Mouse (Mus musculus): ENCODE results near the gene Card6.

Card6 gene

GRCm38 (mm10) chr15:5107686-5108654 lies at the start of gene Card6:
Gene Card6 (minus strand): TSS chr15:5108539.
- DNase-seq (ENCODE audit: low read depth, low spot score), result no peak

GRCm38 (mm10) chr15:5157386-5157785 lies 49.0 kb upstream of the Card6 start:
- DNase-seq (ENCODE audit: low read depth, low spot score), result no peak

DNA sequence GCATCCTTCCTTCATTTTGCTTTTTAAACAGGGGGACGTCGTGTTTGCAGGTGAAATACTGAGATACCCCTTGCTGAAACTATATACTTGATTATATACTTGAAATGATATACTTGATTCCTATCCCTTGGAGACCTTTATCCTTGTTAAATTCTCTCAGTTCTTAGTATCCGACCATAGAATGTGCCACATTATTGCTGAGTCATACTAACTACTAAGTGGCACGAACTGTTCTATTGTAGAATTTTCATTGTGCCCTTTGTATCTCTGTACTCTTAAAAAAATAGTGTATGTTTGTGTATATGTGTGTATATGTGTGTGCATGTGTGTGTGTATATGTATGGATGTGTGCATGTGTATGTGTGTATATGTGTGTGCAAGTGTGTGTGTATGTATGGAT lies 48.0 kb upstream of the Card6 start:
- no peak for DNase-seq (ENCODE audit: low read depth, low spot score)

DNA sequence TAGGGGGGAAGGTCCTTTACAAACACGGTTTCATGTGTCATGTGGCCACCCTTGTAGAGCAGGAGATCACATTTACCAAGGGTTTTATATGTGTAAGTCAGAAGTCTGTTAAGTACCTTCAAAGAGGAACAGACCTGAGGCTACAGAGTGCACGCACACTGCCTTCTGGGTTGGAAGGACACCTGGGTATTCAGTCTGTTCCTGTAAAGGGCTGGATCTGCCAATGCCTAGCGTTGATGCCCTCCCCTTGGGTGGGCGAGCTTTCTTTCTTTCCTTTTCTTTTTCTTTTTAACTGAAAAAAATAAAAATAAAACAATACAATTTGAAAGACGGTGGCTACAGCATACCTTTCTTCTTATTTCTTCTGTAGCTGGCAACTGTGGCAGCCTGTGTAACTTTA lies 46.8 kb upstream of the Card6 start:
- no peak for DNase-seq (ENCODE audit: low read depth, low spot score)

DNA sequence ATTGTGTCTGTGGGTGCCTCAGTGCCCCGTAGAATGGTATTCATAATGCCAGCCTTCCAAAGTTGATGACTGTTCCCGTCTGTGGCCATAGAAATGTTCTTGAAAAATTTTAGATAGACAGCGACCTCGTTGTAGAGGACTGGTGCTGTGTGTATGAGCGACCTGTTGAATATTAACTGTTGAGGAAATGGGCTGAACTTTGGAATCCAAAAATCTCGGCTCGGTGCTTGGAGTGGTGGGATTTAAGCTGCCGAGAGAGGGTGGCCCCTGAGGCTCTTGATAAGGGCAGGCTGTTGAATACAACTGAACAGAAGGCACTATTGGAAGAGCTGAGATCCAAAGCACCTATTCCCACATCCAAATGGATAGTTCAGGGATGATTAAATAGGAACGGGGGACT lies 46.3 kb upstream of the Card6 start:
- DNase-seq (ENCODE audit: low read depth, low spot score), result no peak

- no peak for DNase-seq (ENCODE audit: low read depth, low spot score)
These were observed 43.8 kb upstream of the Card6 start for GRCm38 (mm10) chr15:5152171-5152570.

GRCm38 (mm10) chr15:5149187-5149586 lies 40.8 kb upstream of the Card6 start:
- no peak for DNase-seq (ENCODE audit: low read depth, low spot score)

GRCm38 (mm10) chr15:5145196-5145945 lies 37.0 kb upstream of the Card6 start:
- no peak for DNase-seq (ENCODE audit: low read depth, low spot score)

DNA sequence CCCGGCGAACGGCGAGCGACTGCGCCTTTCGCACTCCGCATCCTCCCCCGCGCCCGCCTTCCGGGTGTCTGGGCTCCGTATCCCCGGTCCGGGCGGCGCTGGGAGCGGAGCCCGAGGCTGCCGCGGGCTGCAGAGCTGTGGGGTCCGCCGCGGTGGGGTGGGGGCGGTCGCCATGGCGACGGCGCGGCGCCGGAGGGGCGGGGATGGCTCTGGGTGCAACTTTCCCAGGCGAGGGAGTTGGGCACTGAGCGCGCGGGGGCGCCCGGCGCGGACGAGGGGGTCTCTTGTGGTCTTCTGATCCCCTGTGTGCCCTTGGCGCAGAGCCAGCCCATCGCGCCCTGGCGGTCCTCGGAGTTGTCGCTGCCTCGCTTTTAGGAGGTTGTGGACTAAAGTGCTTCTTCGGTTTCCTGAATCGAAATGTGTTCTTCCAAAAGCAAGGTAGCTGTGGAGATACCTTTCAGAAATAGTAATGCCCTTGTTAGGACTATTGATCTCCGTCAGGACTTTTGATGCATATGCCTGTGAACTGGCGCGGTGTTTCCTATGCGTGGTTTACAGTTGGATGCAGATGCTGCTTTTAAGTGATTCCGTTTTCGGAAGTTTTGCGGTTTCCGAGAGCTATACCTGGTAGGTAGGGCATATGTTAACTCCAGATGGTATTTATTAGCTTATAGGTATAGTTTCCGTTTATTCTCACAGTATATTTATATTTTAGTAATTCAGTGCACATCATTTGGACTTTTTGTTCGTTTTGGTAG lies 35.9 kb upstream of the Card6 start:
- peak; percentile 28 for DNase-seq (ENCODE audit: low read depth, low spot score)

GRCm38 (mm10) chr15:5143361-5144020 lies 35.2 kb upstream of the Card6 start, which contains the start of gene Prkaa1:
Gene Prkaa1 (plus strand): TSS chr15:5143861.
- DNase-seq (ENCODE audit: low read depth, low spot score), result peak; percentile 61

GRCm38 (mm10) chr15:5142714-5143113 lies 34.4 kb upstream of the Card6 start:
- DNase-seq (ENCODE audit: low read depth, low spot score), result no peak

DNA sequence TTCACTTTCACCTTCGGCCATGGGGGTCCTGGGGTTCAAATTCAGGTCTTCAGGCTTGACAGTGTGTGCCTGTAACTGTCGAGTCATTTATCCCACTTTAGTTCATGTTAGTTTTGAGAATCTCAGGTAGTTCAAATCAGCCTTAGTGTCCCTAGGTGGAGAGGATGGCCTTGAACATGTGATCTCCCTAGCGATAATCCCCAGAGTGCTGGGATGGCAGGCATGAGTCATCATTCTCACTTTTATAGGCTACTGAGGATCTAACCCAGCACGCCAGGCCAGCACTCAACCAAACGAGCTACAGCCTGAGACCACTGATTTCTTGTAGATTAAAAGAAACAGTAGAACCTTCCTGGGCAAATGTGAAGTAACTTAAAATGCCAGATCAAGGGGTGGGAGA lies 33.7 kb upstream of the Card6 start:
- peak; percentile 48 for DNase-seq (ENCODE audit: low read depth, low spot score)

GRCm38 (mm10) chr15:5140357-5140756 lies 32.0 kb upstream of the Card6 start:
- DNase-seq (ENCODE audit: low read depth, low spot score), result no peak

DNA sequence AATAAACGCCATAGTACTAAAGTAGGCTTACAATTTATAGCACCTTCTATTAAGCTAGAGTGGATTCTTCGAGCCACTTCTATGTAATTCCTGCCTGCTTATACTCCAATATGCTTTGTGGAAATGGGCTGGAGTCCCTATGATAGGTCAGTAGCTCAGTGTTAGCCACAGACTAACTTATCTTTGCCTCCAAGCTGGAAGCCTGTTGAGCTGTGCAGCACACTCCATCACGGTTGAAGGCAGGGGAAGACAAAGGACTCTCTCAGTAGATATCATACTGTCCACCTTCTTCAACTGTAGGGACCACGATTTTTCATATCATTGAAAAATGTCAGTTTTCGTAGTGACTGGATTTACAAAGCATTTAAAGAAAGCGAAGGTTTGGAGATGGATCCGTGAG lies 31.5 kb upstream of the Card6 start:
- peak; percentile 54 for DNase-seq (ENCODE audit: low read depth, low spot score)

DNA sequence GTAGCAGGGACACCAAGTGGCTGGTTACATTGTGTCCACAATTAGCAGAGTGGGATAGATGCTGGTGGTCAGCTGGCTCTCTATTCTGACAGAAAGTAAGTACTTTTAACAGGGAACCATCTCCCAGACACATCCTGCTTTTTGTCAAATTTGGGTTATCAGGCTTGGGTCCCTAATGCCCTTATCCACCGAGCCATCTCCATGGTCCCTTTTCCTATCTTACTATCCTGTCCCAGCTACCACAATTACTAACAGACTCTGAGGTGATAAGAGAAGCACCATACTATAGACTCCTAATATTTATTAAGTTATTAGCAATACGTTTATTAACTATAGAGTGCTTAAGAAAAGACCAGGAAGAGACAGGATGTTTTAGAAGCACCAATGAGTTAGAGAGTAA lies 31.0 kb upstream of the Card6 start:
- no peak for DNase-seq (ENCODE audit: low read depth, low spot score)

GRCm38 (mm10) chr15:5138021-5138856 lies 29.9 kb upstream of the Card6 start:
- peak; percentile 58 for DNase-seq (ENCODE audit: low read depth, low spot score)

- no peak for DNase-seq (ENCODE audit: low read depth, low spot score)
These were observed 26.7 kb upstream of the Card6 start for GRCm38 (mm10) chr15:5134945-5135483.

- no peak for DNase-seq (ENCODE audit: low read depth, low spot score)
These were observed 25.8 kb upstream of the Card6 start for GRCm38 (mm10) chr15:5134179-5134578.

DNA sequence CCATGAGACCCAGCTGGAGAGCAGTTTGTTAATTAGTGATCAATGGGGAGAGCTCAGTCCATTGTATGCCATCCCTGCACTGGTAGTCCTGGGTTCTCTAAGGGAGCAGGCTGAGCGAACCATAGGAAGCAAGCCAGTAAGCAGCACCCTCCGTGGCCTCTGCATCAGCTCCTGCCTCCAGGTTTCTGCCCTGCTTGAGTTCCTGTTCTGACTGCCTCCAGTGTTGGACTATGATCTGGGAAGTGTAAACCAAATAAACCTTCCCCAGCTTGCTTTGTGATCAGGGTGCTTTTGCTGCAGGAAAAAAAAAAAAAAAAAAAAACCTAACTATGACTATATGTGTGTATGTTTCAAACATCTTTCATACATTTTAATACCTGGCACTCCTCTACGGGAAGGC lies 25.0 kb upstream of the Card6 start:
- no peak for DNase-seq (ENCODE audit: low read depth, low spot score)

Measured in c-Kit-negative CD71-positive TER-119-positive erythroid progenitor cells, embryonic 14.5 days (primary cell).